Mouse (Mus musculus) stomach, postnatal 0 days (tissue): Measurements from ENCODE around the gene Cyb5d1.

Experiments
- CTCF ChIP-seq: IDR thresholded peaks from 2 replicates; pipeline ENCODE4 v1.5.1; 2016; ENCODE audit warnings: antibody characterized with exemption, low read depth, mild to moderate bottlenecking, moderate library complexity
- EP300 ChIP-seq: optimal IDR thresholded peaks from 2 replicates; pipeline ENCODE3; 2016; ENCODE audit warnings: antibody characterized with exemption

DNA sequence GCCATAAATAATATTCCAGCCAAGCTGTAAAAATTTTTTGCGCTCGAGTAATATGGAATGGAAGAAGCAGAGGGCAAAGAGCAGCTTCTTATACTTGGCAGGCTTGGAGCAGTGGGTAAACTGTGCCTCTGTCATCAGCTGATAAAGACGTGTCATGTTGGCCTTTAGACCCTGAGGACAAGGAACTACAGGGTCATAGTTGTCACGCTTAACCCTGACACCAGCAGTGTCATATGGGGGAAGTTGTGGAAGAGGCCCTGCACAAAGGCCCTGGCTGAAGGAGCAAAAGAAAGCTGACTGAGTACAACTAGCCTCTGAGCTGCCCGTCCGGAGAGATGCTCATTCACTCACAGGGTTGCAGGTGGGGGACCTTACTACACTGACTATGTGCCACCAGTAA lies 28.5 kb upstream of the Cyb5d1 start:
- TF ChIP-seq CTCF (no peak), EP300 (no peak)
